13 mouse cellular contexts compared by ENCODE assay signal in the genomic region with DNA sequence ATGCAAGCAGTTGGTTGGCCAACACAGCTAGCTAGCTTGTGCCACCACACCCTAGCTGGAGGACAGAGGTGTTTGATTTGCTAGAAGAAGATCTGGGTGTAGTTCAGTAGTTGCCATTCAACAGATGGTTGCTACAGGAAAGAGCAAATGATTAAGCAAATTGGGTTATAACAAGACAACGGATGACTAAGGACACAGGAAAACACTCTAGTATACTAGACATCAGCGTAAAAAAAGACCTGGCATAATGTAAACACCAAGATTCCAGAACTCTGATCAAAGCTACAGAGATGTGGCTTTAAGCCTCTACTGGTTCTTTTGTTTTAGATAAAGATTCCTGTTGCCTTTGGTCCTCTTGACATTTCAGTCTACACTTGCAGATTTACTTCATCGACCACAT. TPM values are rescaled to one million over a fixed set of nuclear protein-coding genes. Genes with fewer than 3 reads are reported as not detected.
DNase-seq lines count a peak whose midpoint lies in the region; ATAC-seq lines count a peak whose summit lies in the region.
"Had no signal": no experiment of that assay in that cellular context is flagged by ENCODE, and none has a peak within 500 bp of the region (broad histone marks: within the 10 kb centered on the region; RNA-seq: fewer than 3 reads in every experiment).

No protein-coding gene starts in this region.

- WGBS in heart, embryonic 15.5 days = 57% methylated on average over 3 of the region's 3 CpGs
- WGBS in midbrain, embryonic 11.5 days = 78% methylated on average over 3 of the region's 3 CpGs
- WGBS in midbrain, embryonic 14.5 days = 73% methylated on average over 3 of the region's 3 CpGs
- WGBS in limb, embryonic 10.5 days = 57% methylated on average over 3 of the region's 3 CpGs

- no peaks in the 10 kb centered on the region for H3K9me3 ChIP-seq in heart, embryonic 15.5 days (replicated peaks)
- no peaks in the 10 kb centered on the region for H3K9me3 ChIP-seq in midbrain, embryonic 11.5 days (ENCODE audit: control insufficient read depth, low read length)
- no peaks in the 10 kb centered on the region for H3K9me3 ChIP-seq in midbrain, embryonic 14.5 days (ENCODE audit: control insufficient read depth, low read length)
- H3K9me3 ChIP-seq in limb, embryonic 10.5 days (replicated peaks) = no peaks in the 10 kb centered on the region
- H3K9me3 ChIP-seq: embryonic facial prominence, embryonic 12.5 days had no signal

- H3K27me3 ChIP-seq in heart, embryonic 15.5 days = no peaks in the 10 kb centered on the region
- no peaks in the 10 kb centered on the region for H3K27me3 ChIP-seq in midbrain, embryonic 11.5 days (ENCODE audit: control insufficient read depth, insufficient read depth, low read length)
- no peaks in the 10 kb centered on the region for H3K27me3 ChIP-seq in midbrain, embryonic 14.5 days (ENCODE audit: control insufficient read depth, insufficient read depth, low read length)
- H3K27me3 ChIP-seq in limb, embryonic 10.5 days (ENCODE audit: low read depth, poor library complexity, severe bottlenecking) = no peaks in the 10 kb centered on the region
- H3K27me3 ChIP-seq: embryonic facial prominence, embryonic 12.5 days; kidney, embryonic 15.5 days had no signal

- H3K36me3 ChIP-seq in heart, embryonic 15.5 days = no peaks in the 10 kb centered on the region
- no peaks in the 10 kb centered on the region for H3K36me3 ChIP-seq in midbrain, embryonic 11.5 days (ENCODE audit: control insufficient read depth, insufficient read depth, low read length)
- H3K36me3 ChIP-seq in midbrain, embryonic 14.5 days (ENCODE audit: control insufficient read depth, insufficient read depth, low read length) = 0 out of 2 replicates have a peak, but pooled peaks cover 5% of the 10 kb centered on the region
- H3K36me3 ChIP-seq in limb, embryonic 10.5 days = peaks cover 7% of the 10 kb centered on the region

- H3K4me2 ChIP-seq in heart, embryonic 15.5 days = no peak overlapping the region
- H3K4me2 ChIP-seq in midbrain, embryonic 11.5 days = no peak overlapping the region
- no peak overlapping the region for H3K4me2 ChIP-seq in midbrain, embryonic 14.5 days (ENCODE audit: low read length)

- peak overlapping the region; percentile 89 for H3K27ac ChIP-seq in heart, embryonic 15.5 days
- H3K27ac ChIP-seq in midbrain, embryonic 11.5 days (ENCODE audit: low read depth, low read length) = no peak overlapping the region
- no peak overlapping the region for H3K27ac ChIP-seq in midbrain, embryonic 14.5 days (replicated peaks; ENCODE audit: low read depth, low read length)
- peak overlapping the region; percentile 82; the same call in 1 of the 2 replicates for H3K27ac ChIP-seq in limb, embryonic 10.5 days

- no peak overlapping the region for H3K4me3 ChIP-seq in heart, embryonic 15.5 days
- no peak overlapping the region for H3K4me3 ChIP-seq in midbrain, embryonic 11.5 days (ENCODE audit: low read depth, low read length)
- no peak overlapping the region for H3K4me3 ChIP-seq in midbrain, embryonic 14.5 days (replicated peaks; ENCODE audit: low read depth, low read length)
- no peak overlapping the region for H3K4me3 ChIP-seq in limb, embryonic 10.5 days

- no peak for ATAC-seq in heart, embryonic 15.5 days (replicated peaks; ENCODE audit: insufficient number of reproducible peaks, insufficient read depth, low FRiP score, low read depth)
- ATAC-seq in midbrain, embryonic 11.5 days (ENCODE audit: low FRiP score) = no peak
- no peak for ATAC-seq in midbrain, embryonic 14.5 days (ENCODE audit: low FRiP score, low TSS enrichment)

- DNase-seq in heart, adult 9 months (ENCODE audit: low spot score in 2 of 2) = no peak
- DNase-seq in midbrain, embryonic 11.5 days (ENCODE audit: low spot score, missing footprints) = peak; percentile 78
- DNase-seq in midbrain, embryonic 14.5 days = no peak
- DNase-seq in limb, embryonic 10.5 days (ENCODE audit: low spot score) = no peak
- DNase-seq in ovary, postnatal 14 days (ENCODE audit: low spot score) = no peak
- DNase-seq in adrenal gland, postnatal 25 days = no peak
- DNase-seq: cerebellum, adult 9-11 months; layer of hippocampus, postnatal 36 days; lung, postnatal 36 days; spleen, adult 18-20 months had no signal

- H3K4me1 ChIP-seq in heart, embryonic 15.5 days (replicated peaks) = peaks cover 25% of the 10 kb centered on the region
- H3K4me1 ChIP-seq in midbrain, embryonic 11.5 days (ENCODE audit: control insufficient read depth, insufficient read depth, low read length) = peaks cover 7% of the 10 kb centered on the region
- H3K4me1 ChIP-seq in midbrain, embryonic 14.5 days (ENCODE audit: control insufficient read depth, insufficient read depth, low read length) = peaks cover 14% of the 10 kb centered on the region
- peaks cover 26% of the 10 kb centered on the region for H3K4me1 ChIP-seq in limb, embryonic 10.5 days

- no peak overlapping the region for H3K9ac ChIP-seq in heart, embryonic 15.5 days
- H3K9ac ChIP-seq in midbrain, embryonic 11.5 days (ENCODE audit: low read length) = no peak overlapping the region
- no peak overlapping the region for H3K9ac ChIP-seq in midbrain, embryonic 14.5 days (replicated peaks; ENCODE audit: low read length)
- H3K9ac ChIP-seq: embryonic facial prominence, embryonic 12.5 days had no signal

RNA-seq across cellular contexts. Expression of a gene that starts 0.4 kb away (rescaled TPM):
- 38.2 and 38.5 TPM in 2 replicates for polyA plus RNA-seq in heart, embryonic 15.5 days (2015; fragmentation: Nextera tagmentation; extraction: Ambion mirVana)
- polyA plus RNA-seq in midbrain, embryonic 11.5 days (2014; fragmentation: Nextera tagmentation; extraction: Ambion mirVana) = 57.4 and 59.2 TPM in 2 replicates
- 34.3 and 42.3 TPM in 2 replicates for polyA plus RNA-seq in midbrain, embryonic 14.5 days (2014; fragmentation: Nextera tagmentation; extraction: Ambion mirVana)
- 44.0 and 45.5 TPM in 2 replicates for polyA plus RNA-seq in limb, embryonic 10.5 days (2016; fragmentation: Nextera tagmentation; extraction: Ambion mirVana)
- 24.5 and 25.1 TPM in 2 replicates for total RNA-seq in adrenal gland, postnatal 25 days (2021)

RNA-seq across cellular contexts. Expression of a gene that starts 14.8 kb away (rescaled TPM):
- polyA plus RNA-seq in heart, embryonic 15.5 days (2015; fragmentation: Nextera tagmentation; extraction: Ambion mirVana) = 39.3 and 45.4 TPM in 2 replicates
- polyA plus RNA-seq in midbrain, embryonic 11.5 days (2014; fragmentation: Nextera tagmentation; extraction: Ambion mirVana) = 63.3 and 69.3 TPM in 2 replicates
- 76.6 and 85.3 TPM in 2 replicates for polyA plus RNA-seq in midbrain, embryonic 14.5 days (2014; fragmentation: Nextera tagmentation; extraction: Ambion mirVana)
- 50.1 and 52.4 TPM in 2 replicates for polyA plus RNA-seq in limb, embryonic 10.5 days (2016; fragmentation: Nextera tagmentation; extraction: Ambion mirVana)
- 23.7 and 28.7 TPM in 2 replicates for total RNA-seq in adrenal gland, postnatal 25 days (2021)

Comparison
In these comparisons a context has a peak if more than half of its experiments do, and no peak if none do; other contexts are left out.
1. H3K27ac ChIP-seq: peak in heart, embryonic 15.5 days (single experiment) and limb, embryonic 10.5 days (single experiment); none in midbrain, embryonic 11.5 days (single experiment) and midbrain, embryonic 14.5 days (single experiment).